Comparison of ENCODE assay signal across 9 mouse cellular contexts in the genomic region with DNA sequence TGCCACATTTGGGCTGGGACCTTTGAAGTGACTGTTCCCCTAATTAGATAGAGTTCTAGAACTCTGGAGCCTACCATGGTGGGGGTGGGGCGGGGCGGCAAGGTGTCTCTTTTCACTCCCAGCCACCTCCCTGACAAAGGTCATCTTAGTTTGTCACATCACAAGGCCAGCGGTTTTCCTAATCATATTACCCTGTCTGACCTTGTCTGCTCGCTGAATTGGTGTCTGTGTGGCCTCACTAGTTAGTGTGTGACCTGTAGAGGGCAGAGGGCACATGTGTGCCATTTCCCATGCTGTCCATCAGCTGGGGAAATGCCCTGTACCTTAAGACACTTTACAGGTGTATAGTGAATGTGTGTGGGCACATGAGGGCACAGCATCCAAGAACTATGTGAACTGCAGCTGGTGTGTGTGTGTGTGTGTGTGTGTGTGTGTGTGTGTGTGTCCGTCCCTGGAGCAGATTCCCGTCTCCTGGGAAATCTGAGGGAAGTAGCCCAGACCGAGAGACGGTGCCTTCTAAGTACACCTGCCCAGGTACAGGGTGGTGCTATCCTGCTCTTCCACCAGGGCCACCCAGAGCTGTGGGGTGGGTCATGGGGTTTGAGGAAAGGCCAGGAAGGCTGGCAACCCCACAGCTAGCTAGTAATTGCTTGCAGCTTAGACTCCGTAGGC.
DNase-seq lines count a peak whose midpoint lies in the region; ATAC-seq lines count a peak whose summit lies in the region.
"Had no signal": no experiment of that assay in that cellular context is flagged by ENCODE, and none has a peak within 500 bp of the region (broad histone marks: within the 10 kb centered on the region; RNA-seq: fewer than 3 reads in every experiment).

No protein-coding gene starts in this region.

- no peaks in the 10 kb centered on the region for H3K9me3 ChIP-seq in heart, embryonic 10.5 days
- no peaks in the 10 kb centered on the region for H3K9me3 ChIP-seq in intestine, embryonic 15.5 days
- no peaks in the 10 kb centered on the region for H3K9me3 ChIP-seq in intestine, embryonic 16.5 days (ENCODE audit: control insufficient read depth, low read length)
- H3K9me3 ChIP-seq in limb, embryonic 12.5 days, result no peaks in the 10 kb centered on the region
- H3K9me3 ChIP-seq: G1E had no signal

- no peak overlapping the region for H3K9ac ChIP-seq in intestine, embryonic 15.5 days
- H3K9ac ChIP-seq in intestine, embryonic 16.5 days (ENCODE audit: low read depth, low read length), result no peak overlapping the region
- 0 out of 2 replicates have a peak overlapping the region, but pooled peaks have one; percentile 8 for H3K9ac ChIP-seq in limb, embryonic 12.5 days (replicated peaks)

- peak overlapping the region; percentile 88 for H3K27ac ChIP-seq in heart, embryonic 10.5 days
- no peak overlapping the region for H3K27ac ChIP-seq in intestine, embryonic 15.5 days
- no peak overlapping the region for H3K27ac ChIP-seq in intestine, embryonic 16.5 days (ENCODE audit: low read length)
- H3K27ac ChIP-seq in limb, embryonic 12.5 days, result peak overlapping the region; percentile 64; the same call in 1 of the 2 replicates

- no peak overlapping the region for H3K4me2 ChIP-seq in intestine, embryonic 15.5 days (replicated peaks)
- H3K4me2 ChIP-seq in intestine, embryonic 16.5 days (ENCODE audit: low read depth, low read length), result no peak overlapping the region
- peak overlapping the region; percentile 19; the same call in 1 of the 2 replicates for H3K4me2 ChIP-seq in limb, embryonic 12.5 days

- ATAC-seq in intestine, embryonic 15.5 days, result peak; percentile 34; the same call in 1 of the 2 replicates
- ATAC-seq in intestine, embryonic 16.5 days, result no peak
- no peak for ATAC-seq in limb, embryonic 12.5 days (ENCODE audit: insufficient number of reproducible peaks, insufficient read depth, low FRiP score, low TSS enrichment, low read depth)

- DNase-seq in heart, embryonic 10.5 days (ENCODE audit: low spot score), result no peak
- no peak for DNase-seq in heart, adult 8-10 months (ENCODE audit: low spot score)
- DNase-seq in embryo, embryonic 9.5 days (ENCODE audit: extremely low spot score), result peak; percentile 39
- no peak for DNase-seq in adrenal gland, postnatal 14 days
- no peak for DNase-seq in left cerebral cortex, adult 11 months (ENCODE audit: low spot score)

- peaks cover 18% of the 10 kb centered on the region; the same call in 1 of the 2 replicates for H3K27me3 ChIP-seq in heart, embryonic 10.5 days (ENCODE audit: insufficient read depth, poor library complexity, severe bottlenecking)
- no peaks in the 10 kb centered on the region for H3K27me3 ChIP-seq in intestine, embryonic 15.5 days (replicated peaks)
- no peaks in the 10 kb centered on the region for H3K27me3 ChIP-seq in intestine, embryonic 16.5 days (replicated peaks; ENCODE audit: control insufficient read depth, insufficient read depth, low read length)
- peaks cover 3% of the 10 kb centered on the region; the same call in 1 of the 2 replicates for H3K27me3 ChIP-seq in limb, embryonic 12.5 days

- H3K4me1 ChIP-seq in heart, embryonic 10.5 days, result peaks cover 52% of the 10 kb centered on the region
- peaks cover 18% of the 10 kb centered on the region for H3K4me1 ChIP-seq in intestine, embryonic 15.5 days (replicated peaks)
- H3K4me1 ChIP-seq in intestine, embryonic 16.5 days (ENCODE audit: control insufficient read depth, insufficient read depth, low read length), result peaks cover 11% of the 10 kb centered on the region
- peaks cover 43% of the 10 kb centered on the region for H3K4me1 ChIP-seq in limb, embryonic 12.5 days (replicated peaks)

- H3K4me3 ChIP-seq in heart, embryonic 10.5 days, result peak overlapping the region; percentile 35; the same call in 1 of the 2 replicates
- no peak overlapping the region for H3K4me3 ChIP-seq in intestine, embryonic 15.5 days (replicated peaks)
- H3K4me3 ChIP-seq in intestine, embryonic 16.5 days (ENCODE audit: low read length), result no peak overlapping the region
- no peak overlapping the region for H3K4me3 ChIP-seq in limb, embryonic 12.5 days (replicated peaks)

- WGBS in heart, embryonic 10.5 days, result 34% methylated on average over 9 of the region's 9 CpGs
- 46% methylated on average over 9 of the region's 9 CpGs for WGBS in intestine, embryonic 15.5 days
- WGBS in intestine, embryonic 16.5 days, result 47% methylated on average over 9 of the region's 9 CpGs
- 28% methylated on average over 9 of the region's 9 CpGs for WGBS in limb, embryonic 12.5 days

- H3K36me3 ChIP-seq in heart, embryonic 10.5 days, result no peaks in the 10 kb centered on the region
- no peaks in the 10 kb centered on the region for H3K36me3 ChIP-seq in intestine, embryonic 15.5 days
- no peaks in the 10 kb centered on the region for H3K36me3 ChIP-seq in intestine, embryonic 16.5 days (ENCODE audit: control insufficient read depth, insufficient read depth, low read length)
- H3K36me3 ChIP-seq in limb, embryonic 12.5 days, result no peaks in the 10 kb centered on the region
- H3K36me3 ChIP-seq: G1E had no signal

Comparison
In these comparisons a context has a peak if more than half of its experiments do, and no peak if none do; other contexts are left out.
1. H3K27ac ChIP-seq: peak in heart, embryonic 10.5 days (single experiment) and limb, embryonic 12.5 days (single experiment); none in intestine, embryonic 15.5 days (single experiment) and intestine, embryonic 16.5 days (single experiment).